Mouse (Mus musculus): ENCODE measurements around the gene Nkd1.

Gene Nkd1

GRCm38 (mm10) chr8:88572941-88573645 is 51.9 kb downstream of the Nkd1 start:
- DNase-seq (ENCODE audit: low read depth, low spot score): no peak

- peak; percentile 16 for DNase-seq (ENCODE audit: low read depth, low spot score)
Measured at GRCm38 (mm10) chr8:88574975-88575374, 53.8 kb downstream of the Nkd1 start.

DNA sequence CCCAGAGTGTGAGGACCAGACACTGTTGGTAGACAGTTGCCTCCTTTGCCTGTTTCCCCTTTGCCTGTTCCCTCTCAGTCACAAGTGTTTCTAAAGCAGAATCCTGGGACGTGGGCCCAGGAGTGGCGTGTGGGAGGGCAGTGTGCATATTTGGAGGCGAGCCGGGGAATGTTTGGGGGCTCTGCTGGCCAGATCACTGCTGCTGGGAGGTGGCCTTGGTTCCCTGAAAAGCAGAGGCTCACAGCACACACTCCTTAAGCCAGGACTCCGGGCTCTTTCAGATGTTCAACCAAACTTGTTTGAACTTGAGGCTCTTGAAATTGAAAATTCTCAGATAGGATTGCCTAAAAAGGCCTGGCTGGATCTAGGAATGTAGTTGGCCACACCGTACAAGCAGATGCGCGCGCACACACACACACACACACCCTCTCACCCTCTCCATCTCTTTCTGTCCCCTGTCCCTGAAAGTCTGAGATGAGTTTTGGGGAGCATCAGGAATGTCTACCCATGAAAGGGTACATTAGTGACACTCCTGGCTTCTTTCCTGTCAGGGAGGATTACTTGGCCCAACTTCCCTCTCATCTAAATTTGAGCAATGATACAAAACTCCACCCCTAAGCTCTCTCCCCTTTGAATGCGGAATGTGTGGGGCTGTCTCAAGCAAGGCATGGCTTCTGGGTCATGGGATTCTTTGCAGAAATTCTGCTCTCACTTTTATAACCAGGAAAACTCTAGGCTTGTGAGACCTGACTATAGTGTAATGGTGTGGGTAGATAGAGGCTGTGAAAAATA is 55.4 kb downstream of the Nkd1 start:
- DNase-seq (ENCODE audit: low read depth, low spot score): no peak

GRCm38 (mm10) chr8:88577666-88578065 is 56.5 kb downstream of the Nkd1 start:
- no peak for DNase-seq (ENCODE audit: low read depth, low spot score)

GRCm38 (mm10) chr8:88578413-88579175 is 57.4 kb downstream of the Nkd1 start:
- DNase-seq (ENCODE audit: low read depth, low spot score): no peak

GRCm38 (mm10) chr8:88579246-88579645 is 58.1 kb downstream of the Nkd1 start:
- no peak for DNase-seq (ENCODE audit: low read depth, low spot score)

- DNase-seq (ENCODE audit: low read depth, low spot score): no peak
Measured at GRCm38 (mm10) chr8:88579668-88580330, 58.6 kb downstream of the Nkd1 start.

GRCm38 (mm10) chr8:88580785-88581184 is 59.6 kb downstream of the Nkd1 start:
- DNase-seq (ENCODE audit: low read depth, low spot score): no peak

- DNase-seq (ENCODE audit: low read depth, low spot score): no peak
Measured at GRCm38 (mm10) chr8:88583863-88584262, 62.7 kb downstream of the Nkd1 start.

GRCm38 (mm10) chr8:88588205-88588889 is 67.2 kb downstream of the Nkd1 start:
- DNase-seq (ENCODE audit: low read depth, low spot score): no peak

DNA sequence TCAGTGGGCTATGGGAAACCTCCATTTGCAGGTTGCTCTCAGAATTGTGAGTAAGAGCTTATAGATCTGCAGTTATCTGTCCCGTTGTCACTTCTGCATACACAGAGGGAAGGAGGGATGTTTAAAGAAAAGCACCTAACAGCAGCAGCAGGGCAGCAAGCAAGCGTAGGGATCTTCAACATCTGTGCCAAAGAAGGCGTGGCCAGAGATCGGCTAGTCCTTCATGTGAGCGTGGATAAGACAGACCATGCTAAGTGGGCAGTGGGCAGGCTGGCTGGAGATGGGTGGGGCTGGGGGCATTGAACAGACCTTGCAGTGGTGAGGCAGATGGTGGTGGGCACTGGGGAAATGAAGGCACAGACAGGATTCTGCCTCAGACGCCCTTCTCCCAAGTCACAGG is 69.1 kb downstream of the Nkd1 start:
- no peak for DNase-seq (ENCODE audit: low read depth, low spot score)

DNA sequence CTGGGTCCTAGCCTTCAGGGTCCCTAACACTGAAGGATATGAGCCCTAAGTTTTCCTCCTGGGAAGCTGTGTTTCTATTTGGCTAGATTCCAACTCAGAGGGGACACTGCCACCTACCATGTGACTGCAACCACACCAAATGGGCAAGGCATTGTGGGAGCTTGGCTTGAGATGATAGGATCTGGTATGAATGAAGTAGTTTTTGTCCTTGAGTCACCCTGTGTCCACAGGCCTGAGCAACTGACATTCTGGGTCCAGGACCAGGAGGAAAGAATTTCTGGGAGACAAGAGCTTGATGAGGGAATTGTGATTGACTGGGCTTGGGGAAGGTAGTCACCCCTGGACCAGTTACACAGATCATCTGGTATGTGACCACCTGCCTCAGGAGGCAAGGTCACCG is 72.8 kb downstream of the Nkd1 start:
- DNase-seq (ENCODE audit: low read depth, low spot score): no peak

DNA sequence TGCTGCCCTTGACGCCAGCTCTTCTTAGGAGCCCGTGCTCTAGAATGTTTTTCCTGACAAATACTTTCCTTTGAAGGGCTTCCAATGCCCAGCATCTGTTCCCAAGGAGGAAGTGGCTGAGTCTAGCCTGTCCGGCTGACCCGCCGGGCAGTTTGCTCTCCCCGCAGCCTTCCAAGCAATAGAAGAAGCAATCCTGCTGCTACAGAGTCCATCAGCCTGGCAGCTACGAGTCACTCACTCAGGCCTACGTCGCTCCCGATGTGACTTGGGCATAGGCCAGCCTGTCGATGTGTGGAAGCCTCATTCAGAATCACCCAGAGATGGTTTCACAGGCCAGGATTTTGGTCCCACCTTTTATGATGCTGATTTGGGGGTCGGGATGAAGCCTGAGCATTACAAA is 74.9 kb downstream of the Nkd1 start:
- DNase-seq (ENCODE audit: low read depth, low spot score): no peak

GRCm38 (mm10) chr8:88598578-88598977 is 77.4 kb downstream of the Nkd1 start:
- DNase-seq (ENCODE audit: low read depth, low spot score): no peak

DNA sequence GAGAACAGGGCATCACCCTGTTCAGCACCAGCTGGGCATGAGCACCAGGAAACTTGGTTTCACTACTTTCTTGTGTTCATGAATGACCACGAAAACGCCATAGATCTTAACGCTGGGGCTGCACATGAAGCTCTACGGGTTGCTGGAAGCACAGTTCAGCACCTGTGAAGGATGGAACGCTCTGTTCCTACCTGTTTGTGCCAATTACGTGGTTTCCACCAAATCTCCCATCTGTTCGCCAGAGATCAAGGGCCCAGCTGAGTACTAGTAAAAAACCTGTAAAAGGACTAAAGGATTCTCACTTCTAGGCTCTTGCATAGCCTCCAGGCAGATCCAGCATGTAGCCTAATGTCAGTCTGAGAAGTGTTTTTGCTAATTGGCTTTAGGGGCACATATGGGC is 78.3 kb downstream of the Nkd1 start:
- no peak for DNase-seq (ENCODE audit: low read depth, low spot score)

DNA sequence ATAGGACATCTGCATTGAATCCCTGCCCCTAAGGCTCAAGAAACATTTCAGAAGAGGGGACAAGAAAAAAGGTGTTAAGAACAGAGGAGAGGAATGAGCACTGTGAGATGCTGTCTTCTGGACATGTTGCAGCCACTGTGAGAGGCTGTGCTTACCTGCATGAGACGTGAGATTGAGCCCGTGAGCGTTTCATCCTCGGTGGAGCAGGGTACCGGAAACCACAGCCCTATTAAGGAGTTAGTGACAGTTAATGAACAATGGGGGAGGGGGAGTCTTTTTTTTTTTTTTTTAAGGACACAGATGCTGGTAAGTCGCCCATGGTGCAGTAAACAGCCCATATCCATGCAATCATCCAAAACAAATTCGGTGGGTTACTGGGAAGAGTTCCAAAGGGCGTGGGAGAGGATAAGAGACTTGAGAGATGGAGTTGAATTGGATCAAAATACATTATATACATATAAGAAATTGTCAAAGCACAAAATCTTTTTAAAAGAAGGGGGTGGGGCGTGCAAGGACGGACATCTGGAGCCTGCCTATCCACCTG is 82.4 kb downstream of the Nkd1 start:
- no peak for DNase-seq (ENCODE audit: low read depth, low spot score)

GRCm38 (mm10) chr8:88604065-88605038 is 83.2 kb downstream of the Nkd1 start:
- no peak for DNase-seq (ENCODE audit: low read depth, low spot score)

- DNase-seq (ENCODE audit: low read depth, low spot score): no peak
Measured at GRCm38 (mm10) chr8:88605361-88606040, 84.3 kb downstream of the Nkd1 start.

GRCm38 (mm10) chr8:88609036-88609435 is 87.9 kb downstream of the Nkd1 start:
- DNase-seq (ENCODE audit: low read depth, low spot score): no peak
